Mouse (Mus musculus) forebrain, embryonic 13.5 days (tissue): ENCODE measurements around the gene Wsb1. TPM values are rescaled to one million over a fixed set of nuclear protein-coding genes. Genes with fewer than 3 reads are reported as not detected.

ENCODE experiments used
- ATAC-seq: fragments of 200-750 bp; cut with Nextera tagmentation; 2 replicates; pipeline ENCODE4 v1.8.0; 2017
- H3K27ac ChIP-seq: fragments of 300-500 bp; sonication (generic); 2 replicates; pipeline ENCODE4 v1.5.1; 2015; ENCODE audit warnings: inconsistent platforms, mild to moderate bottlenecking, moderate library complexity
- H3K27me3 ChIP-seq: fragments of 300-500 bp; sonication (generic); 2 replicates; pipeline ENCODE4 v1.6.1; 2015; ENCODE audit warnings: mild to moderate bottlenecking, inconsistent platforms
- H3K36me3 ChIP-seq: fragments of 300-500 bp; sonication (generic); 2 replicates; pipeline ENCODE4 v1.6.1; 2015; ENCODE audit warnings: mild to moderate bottlenecking, inconsistent platforms; ENCODE audit not compliant: poor library complexity, severe bottlenecking
- H3K4me1 ChIP-seq: fragments of 300-500 bp; sonication (generic); 2 replicates; pipeline ENCODE4 v1.6.1; 2015; ENCODE audit warnings: inconsistent platforms
- H3K4me2 ChIP-seq: fragments of 300-500 bp; sonication (generic); 2 replicates; pipeline ENCODE4 v1.6.1; 2015; ENCODE audit warnings: inconsistent platforms, mild to moderate bottlenecking, moderate library complexity
- H3K4me3 ChIP-seq: fragments of 300-500 bp; sonication (generic); 2 replicates; pipeline ENCODE4 v1.5.1; 2015; ENCODE audit warnings: mild to moderate bottlenecking, inconsistent platforms
- H3K9ac ChIP-seq: fragments of 300-500 bp; sonication (generic); 2 replicates; pipeline ENCODE4 v1.6.1; 2015; ENCODE audit warnings: mild to moderate bottlenecking, inconsistent platforms
- H3K9me3 ChIP-seq: fragments of 300-500 bp; sonication (generic); replicated peaks from 2 replicates; pipeline ENCODE4 v1.6.1; 2016; ENCODE audit warnings: inconsistent platforms
- WGBS: fragments of 180-500 bp; shearing (Covaris S2); methylation state at CpG from one replicate; pipeline ENCODE4 v1.1.7; 2015; 5-methylcytosine and 5-hydroxymethylcytosine counted together
- polyA plus RNA-seq: library from polyadenylated mRNA; unstranded; fragments of >200 nt; fragmentation: Nextera tagmentation; extraction: Ambion mirVana; gene quantifications from 2 replicates; pipeline ENCODE4 v1.2.1, GENCODE M21; 2015

Gene Wsb1
- polyA plus RNA-seq, 1 experiment from 2014 or later, result 367 TPM

DNA sequence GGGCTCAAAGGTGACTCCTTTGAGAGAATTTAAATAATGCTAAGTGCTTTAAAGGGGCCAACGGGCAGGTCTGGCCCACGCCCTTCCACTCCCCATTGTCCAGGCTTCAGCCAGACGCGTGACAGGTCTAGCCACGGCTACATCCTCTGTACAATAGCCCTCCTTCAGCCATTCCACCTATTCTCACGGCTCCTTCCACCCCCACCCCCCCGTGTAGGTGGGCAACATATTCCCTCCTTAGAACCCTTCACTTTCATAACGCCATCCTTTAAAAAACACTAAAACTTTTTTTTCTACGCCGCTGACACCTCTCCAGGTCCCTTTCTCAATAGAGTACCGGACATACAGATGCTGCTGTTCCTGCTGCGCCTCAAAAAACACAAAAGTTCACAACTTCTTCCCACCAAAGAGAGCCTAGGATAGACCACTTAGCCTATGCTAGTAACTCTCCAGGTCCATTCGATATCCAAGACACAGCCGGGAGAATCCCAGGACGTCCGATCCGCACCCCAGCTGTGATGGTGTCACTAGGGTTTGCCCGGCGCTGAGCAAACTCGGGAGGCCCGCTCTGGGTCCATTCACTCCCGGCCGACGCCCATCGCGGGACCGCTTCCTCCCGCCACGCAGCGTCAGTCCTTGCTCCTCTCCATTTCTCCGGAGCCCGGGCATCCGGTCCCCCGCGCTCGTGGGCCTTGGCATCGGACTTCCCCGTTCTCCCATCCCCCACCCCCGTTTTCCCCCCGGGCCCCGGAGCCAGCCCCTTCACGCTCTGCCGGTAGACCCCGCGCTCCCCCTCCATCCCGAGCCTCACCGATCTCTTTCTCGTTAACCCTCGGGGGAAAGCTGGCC, 705 bp downstream of the Wsb1 start:
- 1% methylated on average over 49 of the region's 49 CpGs for WGBS
- peak overlapping the region; percentile 94 for H3K4me3 ChIP-seq
- peak overlapping the region; percentile 87 for H3K4me2 ChIP-seq
- peaks cover 23% of the 10 kb centered on the region for H3K36me3 ChIP-seq
- H3K27ac ChIP-seq, result peak overlapping the region; percentile 97
- ATAC-seq, result peak; percentile 15
- H3K4me1 ChIP-seq, result peaks cover 33% of the 10 kb centered on the region
- H3K9ac ChIP-seq, result peak overlapping the region; percentile 97
- H3K27me3 ChIP-seq, result 0 out of 2 replicates have a peak, but pooled peaks cover 2% of the 10 kb centered on the region
- no peaks in the 10 kb centered on the region for H3K9me3 ChIP-seq

DNA sequence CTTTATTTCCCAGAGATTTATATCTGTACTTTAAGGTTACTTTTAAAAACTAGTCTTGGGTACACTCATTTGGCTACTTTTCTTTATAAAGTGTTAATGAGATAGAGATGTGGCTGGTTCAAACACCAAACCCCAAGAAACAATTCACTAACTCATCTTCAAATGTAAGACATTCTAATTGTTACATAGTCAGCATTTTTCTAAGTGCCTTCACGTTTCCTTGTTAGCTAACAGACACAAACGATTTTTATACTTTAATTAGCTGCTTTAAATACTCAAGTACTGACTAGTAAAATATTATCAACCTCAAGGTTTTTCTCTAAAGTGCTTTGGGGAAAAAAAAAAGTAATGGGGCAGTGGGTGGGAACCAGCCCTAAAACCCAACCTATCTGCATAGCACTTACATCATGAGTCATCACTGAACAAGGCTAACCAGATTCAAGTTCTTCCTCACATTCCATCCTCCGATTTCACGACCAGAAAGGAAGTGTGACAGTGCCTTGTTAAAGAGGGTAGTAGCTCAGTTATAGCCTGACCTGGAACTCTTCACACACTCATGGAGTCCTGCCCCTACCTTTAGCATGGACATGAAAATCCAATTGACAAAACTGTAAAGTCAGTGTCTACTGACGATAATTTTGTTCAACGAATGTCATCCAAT, 1.5 kb downstream of the Wsb1 start:
- Histone ChIP-seq H3K27ac (0 out of 2 replicates have a peak overlapping the region, but pooled peaks have one; percentile 97), H3K4me1 (peaks cover 33% of the 10 kb centered on the region), H3K4me3 (peak overlapping the region; percentile 94), H3K9ac (peak overlapping the region; percentile 97), H3K4me2 (peak overlapping the region; percentile 87), H3K27me3 (0 out of 2 replicates have a peak, but pooled peaks cover 2% of the 10 kb centered on the region), H3K9me3 (no peaks in the 10 kb centered on the region), H3K36me3 (peaks cover 28% of the 10 kb centered on the region)
- ATAC-seq, result no peak
- WGBS, result 18% methylated on average over 6 of the region's 6 CpGs

DNA sequence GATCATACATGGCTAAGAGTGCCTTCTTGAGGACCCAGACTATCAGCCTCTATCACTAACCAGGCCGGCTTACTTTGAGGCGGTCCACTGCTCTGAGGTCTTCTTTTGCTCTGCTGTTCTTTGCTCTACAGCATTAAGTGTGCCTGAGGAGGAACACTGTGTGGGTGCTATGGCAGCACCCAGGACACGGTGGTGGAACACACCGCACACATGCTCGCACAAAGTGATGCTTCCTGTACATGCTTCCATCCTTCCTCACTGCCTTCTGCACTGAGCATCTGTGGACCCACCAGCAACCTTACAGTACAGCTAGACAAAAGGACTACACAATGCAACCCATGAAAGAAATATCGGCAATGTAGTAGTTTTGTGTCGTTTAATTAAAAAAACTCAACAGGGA, 15.4 kb downstream of the Wsb1 start:
- no peaks in the 10 kb centered on the region; the same call in 1 of the 2 replicates for H3K9me3 ChIP-seq
- no peak overlapping the region for H3K4me2 ChIP-seq
- no peak overlapping the region for H3K4me3 ChIP-seq
- H3K27me3 ChIP-seq, result no peaks in the 10 kb centered on the region
- no peak for ATAC-seq
- no peak overlapping the region for H3K27ac ChIP-seq
- WGBS, result 97% methylated on average over 7 of the region's 7 CpGs
- no peaks in the 10 kb centered on the region for H3K4me1 ChIP-seq
- H3K36me3 ChIP-seq, result peaks cover 58% of the 10 kb centered on the region
- no peak overlapping the region for H3K9ac ChIP-seq

DNA sequence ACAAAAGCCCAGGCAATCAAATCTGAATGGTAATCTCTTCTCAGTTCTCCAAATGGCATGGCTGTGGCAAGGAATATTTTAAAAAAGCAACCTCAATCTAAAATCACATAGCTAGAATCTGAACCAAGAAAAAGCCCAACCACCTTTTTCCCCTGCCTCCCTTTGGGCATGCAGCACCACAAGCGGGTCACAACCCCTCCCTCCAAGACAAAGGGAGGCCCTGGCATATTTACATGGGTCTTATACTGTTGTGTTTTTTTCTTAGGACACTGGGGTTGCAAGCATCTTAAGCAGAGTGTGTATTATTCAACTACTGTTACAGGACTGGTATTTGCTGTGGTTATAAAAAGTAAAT, 16.1 kb downstream of the Wsb1 start:
- Histone ChIP-seq H3K4me1 (no peaks in the 10 kb centered on the region), H3K27me3 (no peaks in the 10 kb centered on the region), H3K27ac (peak overlapping the region; percentile 32; the same call in 1 of the 2 replicates), H3K36me3 (peaks cover 54% of the 10 kb centered on the region), H3K4me2 (no peak overlapping the region), H3K9me3 (no peaks in the 10 kb centered on the region; the same call in 1 of the 2 replicates), H3K9ac (no peak overlapping the region), H3K4me3 (no peak overlapping the region)
- ATAC-seq, result no peak
- 39% methylated on average over 1 of the region's 1 CpGs for WGBS

DNA sequence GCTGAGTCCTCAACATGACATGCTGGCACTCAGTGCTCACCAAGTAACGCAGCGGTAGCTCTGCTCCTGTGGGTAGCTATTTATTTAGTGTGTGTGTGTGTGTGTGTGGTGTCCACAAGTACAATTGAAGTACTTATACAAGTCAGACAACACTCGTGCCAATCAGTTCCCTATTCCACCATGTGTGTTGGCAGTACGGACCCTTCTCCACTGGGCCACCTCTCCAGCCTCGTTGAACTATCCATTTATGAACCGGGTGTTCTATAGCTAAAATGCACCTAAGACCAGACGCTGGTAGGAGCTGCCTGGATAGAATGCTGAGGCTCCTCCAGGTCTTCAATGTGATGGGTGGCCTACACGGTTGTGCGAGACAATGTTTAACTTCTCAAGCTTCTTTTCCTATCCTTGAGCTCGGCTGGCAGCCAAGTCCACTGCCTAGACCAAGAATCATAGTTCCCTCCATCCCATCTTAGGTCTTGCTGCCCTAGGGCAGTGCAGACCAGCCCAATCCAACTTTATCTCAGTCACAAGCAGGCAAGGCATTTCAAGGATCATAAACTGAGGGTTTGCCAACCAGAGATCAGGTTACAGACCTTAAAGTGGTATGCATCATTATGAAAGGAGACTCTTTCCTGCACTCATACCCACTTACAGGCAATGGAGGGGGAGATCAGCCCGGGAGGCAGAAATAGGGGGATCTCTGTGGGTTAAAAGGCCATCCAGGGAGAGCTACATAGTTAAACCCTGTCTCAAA, 16.6 kb downstream of the Wsb1 start:
- Histone ChIP-seq H3K4me3 (no peak overlapping the region), H3K4me2 (no peak overlapping the region), H3K9me3 (no peaks in the 10 kb centered on the region; the same call in 1 of the 2 replicates), H3K27me3 (no peaks in the 10 kb centered on the region), H3K4me1 (no peaks in the 10 kb centered on the region), H3K27ac (peak overlapping the region; percentile 32), H3K9ac (no peak overlapping the region), H3K36me3 (peaks cover 50% of the 10 kb centered on the region)
- 88% methylated on average over 11 of the region's 11 CpGs for WGBS
- ATAC-seq, result no peak

DNA sequence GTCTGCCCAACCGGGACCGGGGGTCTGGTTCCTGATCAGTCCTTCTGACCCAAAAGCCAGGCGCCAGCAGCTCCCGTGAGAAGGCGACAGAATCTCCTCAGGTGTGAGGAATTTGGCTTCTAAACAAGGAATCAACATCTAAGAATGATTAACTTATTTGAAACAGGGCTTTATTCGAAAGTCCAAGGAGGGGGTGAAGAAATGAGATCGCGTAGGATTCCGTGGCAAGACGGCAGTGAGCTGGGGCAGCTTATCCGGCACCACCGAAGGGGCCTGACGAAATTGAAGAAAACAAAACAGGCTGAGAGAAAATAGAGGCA, 24.3 kb downstream of the Wsb1 start:
- H3K27ac ChIP-seq, result no peak overlapping the region
- no peaks in the 10 kb centered on the region for H3K27me3 ChIP-seq
- ATAC-seq, result no peak
- H3K4me1 ChIP-seq, result no peaks in the 10 kb centered on the region
- no peaks in the 10 kb centered on the region for H3K9me3 ChIP-seq
- WGBS, result 95% methylated on average over 13 of the region's 13 CpGs
- no peak overlapping the region for H3K4me3 ChIP-seq
- H3K4me2 ChIP-seq, result no peak overlapping the region
- no peaks in the 10 kb centered on the region for H3K36me3 ChIP-seq
- H3K9ac ChIP-seq, result no peak overlapping the region

DNA sequence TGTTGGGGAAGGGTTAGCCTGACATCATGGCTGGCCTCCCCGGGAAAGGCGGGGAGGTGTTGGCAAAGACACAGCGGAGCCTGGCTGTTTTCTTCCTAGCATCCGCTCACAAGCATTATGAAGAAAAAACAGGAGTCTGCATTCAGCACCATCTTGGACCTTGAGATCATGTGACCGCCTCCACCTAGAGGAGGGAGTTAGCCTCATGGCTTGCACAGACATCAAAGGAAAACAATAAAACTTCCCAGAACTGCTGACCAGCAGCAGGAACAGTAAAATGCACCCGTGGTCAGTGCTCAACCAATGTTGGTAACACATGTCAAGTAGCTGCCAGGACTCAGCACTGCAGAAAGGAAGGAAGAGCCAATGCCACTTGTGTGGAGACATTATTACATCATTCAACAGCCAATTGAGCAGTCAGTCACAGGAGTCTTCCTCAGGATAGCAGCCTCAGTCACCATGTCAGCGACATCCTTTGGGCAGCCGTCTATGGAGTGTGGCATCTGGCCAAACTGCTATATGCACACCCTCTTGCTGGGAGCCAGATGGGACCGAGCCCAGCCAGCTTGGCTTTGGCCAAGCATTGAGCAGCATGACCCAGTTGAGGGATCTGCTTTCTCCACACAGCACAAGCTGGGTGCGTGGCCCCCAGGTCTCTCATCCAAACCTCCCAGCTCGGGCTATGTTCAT, 24.8 kb downstream of the Wsb1 start:
- Histone ChIP-seq H3K4me2 (no peak overlapping the region), H3K9ac (no peak overlapping the region), H3K4me3 (no peak overlapping the region), H3K27me3 (no peaks in the 10 kb centered on the region), H3K36me3 (no peaks in the 10 kb centered on the region), H3K4me1 (peaks cover 3% of the 10 kb centered on the region), H3K9me3 (no peaks in the 10 kb centered on the region), H3K27ac (no peak overlapping the region)
- 80% methylated on average over 11 of the region's 11 CpGs for WGBS
- ATAC-seq, result no peak

DNA sequence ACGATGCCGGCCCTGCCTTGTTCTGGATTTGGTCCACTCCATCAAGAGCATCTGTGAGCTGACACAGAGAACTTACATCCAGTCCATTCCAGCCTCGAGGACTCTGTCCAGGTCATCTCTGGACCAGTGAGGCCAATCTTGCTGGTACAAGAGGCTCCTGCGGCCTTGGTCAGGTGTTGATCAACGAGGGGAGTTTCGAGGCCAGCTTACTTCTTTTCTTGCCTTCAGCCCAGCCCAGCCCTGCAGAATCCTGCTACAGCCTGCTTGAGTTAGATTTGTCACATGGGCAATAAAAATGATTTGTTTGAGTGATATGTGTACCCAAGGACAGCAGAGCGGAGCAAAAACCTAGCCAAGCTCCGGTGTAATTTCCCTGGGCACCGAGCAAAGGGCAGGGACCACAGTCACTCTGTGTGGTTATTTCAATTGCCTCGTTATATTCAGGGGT, 25.4 kb downstream of the Wsb1 start:
- Histone ChIP-seq H3K27ac (no peak overlapping the region), H3K4me3 (no peak overlapping the region), H3K36me3 (no peaks in the 10 kb centered on the region), H3K4me1 (peaks cover 7% of the 10 kb centered on the region), H3K4me2 (no peak overlapping the region), H3K27me3 (no peaks in the 10 kb centered on the region), H3K9ac (no peak overlapping the region), H3K9me3 (no peaks in the 10 kb centered on the region)
- ATAC-seq, result no peak
- WGBS, result 83% methylated on average over 10 of the region's 10 CpGs

DNA sequence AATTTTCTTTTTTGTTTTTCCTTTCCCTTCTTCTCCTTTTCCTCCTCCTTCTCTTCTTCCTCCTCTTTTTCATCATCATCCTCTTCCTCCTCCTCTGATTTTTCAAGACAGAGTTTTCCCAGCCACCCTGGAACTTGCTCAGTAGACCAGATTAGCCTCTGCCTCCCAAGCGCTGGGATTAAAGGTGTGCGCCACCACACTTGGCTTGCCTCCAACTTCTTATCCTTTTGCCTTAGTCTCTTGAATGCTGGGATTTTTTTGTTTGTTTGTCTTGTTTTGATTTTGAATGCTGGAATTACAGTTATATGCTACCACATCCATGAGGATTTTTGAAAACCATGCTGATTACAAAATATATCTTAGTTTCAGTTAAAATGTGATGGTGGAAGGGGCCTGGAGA, 26.4 kb downstream of the Wsb1 start:
- Histone ChIP-seq H3K9ac (no peak overlapping the region), H3K4me3 (no peak overlapping the region)
- 78% methylated on average over 2 of the region's 2 CpGs for WGBS

DNA sequence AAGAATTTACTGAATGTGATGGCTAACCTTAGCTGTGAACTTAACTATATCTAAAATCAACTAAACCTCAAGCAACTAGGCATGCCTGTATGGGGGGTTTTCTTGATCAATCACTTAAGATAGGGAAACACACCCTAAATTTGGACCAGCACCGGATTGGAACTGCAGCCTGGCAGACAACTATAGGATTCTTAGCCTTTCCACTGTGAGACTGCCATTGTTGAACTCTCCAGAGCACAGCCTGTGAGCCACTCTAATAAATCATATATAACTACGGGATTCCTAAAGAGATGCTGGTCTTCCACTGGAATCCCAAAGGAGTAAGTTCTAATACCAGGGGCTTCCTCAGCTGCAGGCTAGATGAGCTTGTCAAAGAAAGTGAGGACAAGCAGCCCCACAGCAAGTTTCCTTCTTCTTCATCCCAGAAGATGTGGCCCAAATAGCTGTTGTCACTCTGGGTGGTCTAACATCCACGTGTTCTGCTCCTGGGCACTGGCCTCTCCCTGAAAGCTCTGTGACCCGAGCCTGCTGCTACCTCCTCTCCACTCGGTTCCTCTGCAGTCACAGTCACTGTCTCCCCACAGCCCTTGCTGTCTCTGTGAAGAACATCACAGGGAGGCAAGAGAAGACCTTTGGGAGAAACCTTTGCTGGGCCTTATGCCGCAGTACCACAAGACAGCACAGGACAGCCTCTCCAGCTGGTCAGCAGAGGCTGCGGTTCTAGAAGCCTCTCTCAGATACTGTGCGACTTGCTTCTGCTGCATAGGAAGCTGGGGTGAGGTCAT, 28.9 kb downstream of the Wsb1 start:
- 79% methylated on average over 8 of the region's 8 CpGs for WGBS
- Histone ChIP-seq H3K27ac (no peak overlapping the region), H3K9ac (no peak overlapping the region)

More for the DNA sequence above, 26.4 kb downstream of the Wsb1 start:
- Histone ChIP-seq H3K27me3 (no peaks in the 10 kb centered on the region), H3K4me1 (peaks cover 7% of the 10 kb centered on the region), H3K4me2 (no peak overlapping the region), H3K9me3 (no peaks in the 10 kb centered on the region), H3K27ac (no peak overlapping the region), H3K36me3 (no peaks in the 10 kb centered on the region)
- no peak for ATAC-seq

More for the DNA sequence above, 28.9 kb downstream of the Wsb1 start:
- H3K4me1 ChIP-seq, result peaks cover 7% of the 10 kb centered on the region
- H3K9me3 ChIP-seq, result no peaks in the 10 kb centered on the region
- H3K27me3 ChIP-seq, result no peaks in the 10 kb centered on the region
- ATAC-seq, result no peak
- no peaks in the 10 kb centered on the region for H3K36me3 ChIP-seq
- H3K4me2 ChIP-seq, result no peak overlapping the region
- H3K4me3 ChIP-seq, result no peak overlapping the region
